Mouse (Mus musculus) brown adipose tissue, adult 24 weeks (tissue): ENCODE measurements around the gene Edaradd. TPM values are rescaled to one million over a fixed set of nuclear protein-coding genes. Genes with fewer than 3 reads are reported as not detected.

Source experiments
- H3K27ac ChIP-seq: fragments of 200-500 bp; replicated peaks from 2 replicates; pipeline ENCODE4 v1.5.1; 2012; ENCODE audit warnings: low read depth, mild to moderate bottlenecking, low read length
- H3K4me1 ChIP-seq: fragments of 200-500 bp; 2 replicates; pipeline ENCODE4 v1.6.1; 2012; ENCODE audit warnings: low read length, mixed read lengths; ENCODE audit not compliant: control insufficient read depth, insufficient read depth, insufficient read length
- H3K4me3 ChIP-seq: fragments of 200-500 bp; 2 replicates; pipeline ENCODE4 v1.5.1; 2012; ENCODE audit warnings: low read depth, mild to moderate bottlenecking, low read length, moderate library complexity; ENCODE audit not compliant: insufficient read depth
- polyA plus RNA-seq: library from polyadenylated mRNA; stranded (reverse); fragments of >200 nt; gene quantifications from 2 replicates; pipeline ENCODE4 v1.2.4, GENCODE M21; 2012; ENCODE audit not compliant: missing spikeins, insufficient read depth, insufficient read length

Edaradd gene
- not detected in 2 replicates for polyA plus RNA-seq

GRCm38 (mm10) chr13:12519955-12520584, at the start of gene Edaradd:
Gene Edaradd, minus strand, starts transcription at chr13:12520438.
- no peak within 1 kb of the TSS for H3K27ac ChIP-seq
- peak within 1 kb of the TSS; percentile 55 for H3K4me3 ChIP-seq
- no peaks in the 10 kb centered on the region for H3K4me1 ChIP-seq

- Histone ChIP-seq H3K27ac (no peak overlapping the region), H3K4me1 (peaks cover 3% of the 10 kb centered on the region; the same call in 1 of the 2 replicates), H3K4me3 (no peak overlapping the region)
Observed at GRCm38 (mm10) chr13:12569741-12570140, 49.5 kb upstream of the Edaradd start.

- Histone ChIP-seq H3K27ac (no peak overlapping the region), H3K4me3 (no peak overlapping the region), H3K4me1 (peaks cover 3% of the 10 kb centered on the region; the same call in 1 of the 2 replicates)
Observed at GRCm38 (mm10) chr13:12568597-12569469, 48.6 kb upstream of the Edaradd start.

GRCm38 (mm10) chr13:12567936-12568335, 47.7 kb upstream of the Edaradd start:
- H3K27ac ChIP-seq: no peak overlapping the region
- H3K4me1 ChIP-seq: peaks cover 3% of the 10 kb centered on the region; the same call in 1 of the 2 replicates
- no peak overlapping the region for H3K4me3 ChIP-seq

GRCm38 (mm10) chr13:12565621-12566390, 45.6 kb upstream of the Edaradd start, which contains the start of gene Ero1lb:
Gene Ero1lb, plus strand, starts transcription at chr13:12565874.
- Histone ChIP-seq H3K4me1 (peaks cover 3% of the 10 kb centered on the region; the same call in 1 of the 2 replicates), H3K4me3 (peak within 1 kb of the TSS; percentile 86), H3K27ac (no peak within 1 kb of the TSS)

GRCm38 (mm10) chr13:12562256-12562655, 42.0 kb upstream of the Edaradd start:
- Histone ChIP-seq H3K4me3 (no peak overlapping the region), H3K4me1 (peaks cover 3% of the 10 kb centered on the region; the same call in 1 of the 2 replicates), H3K27ac (no peak overlapping the region)

- Histone ChIP-seq H3K4me3 (no peak overlapping the region), H3K27ac (no peak overlapping the region), H3K4me1 (peaks cover 3% of the 10 kb centered on the region; the same call in 1 of the 2 replicates)
Observed at GRCm38 (mm10) chr13:12561729-12562128, 41.5 kb upstream of the Edaradd start.

GRCm38 (mm10) chr13:12559462-12560120, 39.4 kb upstream of the Edaradd start:
- Histone ChIP-seq H3K27ac (no peak overlapping the region), H3K4me1 (no peaks in the 10 kb centered on the region), H3K4me3 (no peak overlapping the region)

- Histone ChIP-seq H3K4me1 (no peaks in the 10 kb centered on the region), H3K27ac (no peak overlapping the region), H3K4me3 (no peak overlapping the region)
Observed at GRCm38 (mm10) chr13:12559044-12559443, 38.8 kb upstream of the Edaradd start.

- no peaks in the 10 kb centered on the region for H3K4me1 ChIP-seq
- no peak overlapping the region for H3K4me3 ChIP-seq
Observed at GRCm38 (mm10) chr13:12554211-12554610, 34.0 kb upstream of the Edaradd start.

GRCm38 (mm10) chr13:12543880-12544568, 23.8 kb upstream of the Edaradd start:
- H3K4me1 ChIP-seq: no peaks in the 10 kb centered on the region; the same call in 1 of the 2 replicates
- H3K4me3 ChIP-seq: no peak overlapping the region
- H3K27ac ChIP-seq: no peak overlapping the region

More at GRCm38 (mm10) chr13:12554211-12554610, 34.0 kb upstream of the Edaradd start:
- no peak overlapping the region for H3K27ac ChIP-seq

- no peak overlapping the region for H3K4me3 ChIP-seq
- no peaks in the 10 kb centered on the region; the same call in 1 of the 2 replicates for H3K4me1 ChIP-seq
- H3K27ac ChIP-seq: no peak overlapping the region
Observed at GRCm38 (mm10) chr13:12543246-12543645, 23.0 kb upstream of the Edaradd start.

- Histone ChIP-seq H3K4me1 (no peaks in the 10 kb centered on the region; the same call in 1 of the 2 replicates), H3K4me3 (no peak overlapping the region), H3K27ac (no peak overlapping the region)
Observed at GRCm38 (mm10) chr13:12542006-12542981, 22.1 kb upstream of the Edaradd start.
